Mouse (Mus musculus) embryonic fibroblast, embryonic 13.5 days (primary cell): ENCODE data around the gene Hpse2.

ENCODE experiments used
- CTCF ChIP-seq: IDR thresholded peaks from 2 replicates; pipeline ENCODE4 v1.5.1; 2011; ENCODE audit warnings: mild to moderate bottlenecking, control low read depth, low read length, moderate library complexity, borderline replicate concordance; ENCODE audit not compliant: insufficient read depth
- POLR2A ChIP-seq: IDR thresholded peaks from 2 replicates; pipeline ENCODE4 v1.6.1; 2011; ENCODE audit warnings: low read depth, mild to moderate bottlenecking, control low read depth, low read length, moderate library complexity

- TF ChIP-seq CTCF (no peak), POLR2A (no peak)
Observed at GRCm38 (mm10) chr19:42902410-42903021, 485.6 kb downstream of the Hpse2 start.
